Mouse (Mus musculus): Measurements from ENCODE around the gene Anapc4.

Anapc4 gene

GRCm38 (mm10) chr5:52871461-52871860 lies 37.6 kb downstream of the Anapc4 start:
- DNase-seq: no peak

- DNase-seq: no peak
Measured at GRCm38 (mm10) chr5:52871986-52872385, 38.2 kb downstream of the Anapc4 start.

DNA sequence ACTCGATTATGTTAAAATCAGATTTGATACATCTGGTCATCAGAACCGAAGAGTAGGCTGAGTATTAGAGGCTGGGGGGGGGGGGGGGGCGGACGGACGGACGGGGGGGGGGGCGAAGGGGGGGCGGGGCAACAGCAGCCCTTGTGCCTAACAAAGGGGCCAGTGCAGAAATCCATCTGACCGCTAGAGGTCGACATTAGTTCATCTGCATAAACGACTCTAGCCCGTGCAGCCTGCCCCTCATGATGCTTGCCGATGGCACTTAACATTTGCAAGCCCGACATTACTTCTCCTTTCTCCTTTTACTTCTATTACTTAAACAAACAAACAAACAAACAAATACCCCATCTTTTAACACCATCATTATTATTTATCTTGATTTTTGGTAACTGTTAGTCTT lies 45.0 kb downstream of the Anapc4 start:
- peak; percentile 56 for DNase-seq

- DNase-seq: no peak
Measured at GRCm38 (mm10) chr5:52879926-52880325, 46.1 kb downstream of the Anapc4 start.

DNA sequence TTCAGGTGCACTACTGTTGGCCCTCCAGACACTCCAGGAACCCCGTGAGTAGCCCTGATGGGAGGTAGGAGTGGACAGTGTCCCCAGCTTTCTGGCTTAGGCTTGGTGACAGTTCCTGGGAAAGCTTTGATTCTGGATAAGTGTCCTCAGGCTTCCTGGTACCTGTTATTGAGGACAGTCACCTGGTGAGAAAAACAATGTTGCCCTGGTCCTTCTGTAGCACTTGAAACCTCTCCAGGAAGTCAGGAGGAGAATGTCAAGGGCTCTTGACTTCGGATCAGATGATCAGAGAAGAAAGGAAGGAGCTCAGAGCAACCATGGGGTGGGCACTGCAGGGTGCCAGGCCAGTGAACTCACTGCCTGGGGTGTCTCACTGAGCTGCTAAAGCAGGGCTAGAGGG lies 48.6 kb downstream of the Anapc4 start:
- no peak for DNase-seq

DNA sequence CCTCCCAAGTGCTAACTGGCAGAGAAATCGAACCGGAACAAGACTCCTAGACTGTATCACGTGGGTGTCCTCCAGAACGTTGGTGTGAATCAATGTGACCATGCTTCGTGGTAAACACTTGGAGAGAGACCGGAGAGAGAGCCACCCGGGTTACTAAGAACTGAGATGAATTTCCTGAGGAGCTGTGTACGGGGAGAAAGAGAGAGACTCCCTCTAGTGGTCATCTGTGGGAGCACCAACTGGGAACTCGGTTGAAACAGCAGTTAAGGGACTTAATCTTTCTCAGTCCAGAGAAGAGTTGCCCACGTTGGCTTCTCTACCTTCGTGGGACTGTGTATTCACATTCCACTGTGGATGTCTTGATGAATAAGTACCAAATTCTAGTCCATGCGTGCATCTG lies 53.3 kb downstream of the Anapc4 start:
- peak; percentile 52 for DNase-seq

- DNase-seq: no peak
Measured at GRCm38 (mm10) chr5:52889919-52890318, 56.1 kb downstream of the Anapc4 start.

- DNase-seq: no peak
Measured at GRCm38 (mm10) chr5:52891949-52892835, 58.4 kb downstream of the Anapc4 start.

DNA sequence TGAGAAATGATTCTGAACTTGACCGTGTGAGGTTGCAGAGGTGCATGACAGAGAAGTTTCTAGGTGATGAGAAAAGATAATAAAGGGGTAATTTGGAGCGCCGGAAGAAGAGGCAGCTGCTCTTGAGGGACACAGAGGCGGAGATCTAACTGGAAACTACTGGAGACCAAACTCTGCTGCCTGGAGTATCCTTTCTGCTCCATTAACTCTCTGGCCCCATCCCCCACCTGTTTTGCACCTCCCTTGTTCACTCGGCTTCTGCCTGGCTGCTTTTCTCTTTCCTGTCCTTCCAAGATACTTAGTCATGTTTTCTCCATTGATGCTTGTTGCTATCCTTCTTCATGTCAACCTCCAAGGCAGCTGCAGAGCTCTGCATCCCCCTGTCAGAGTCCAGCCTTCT lies 60.1 kb downstream of the Anapc4 start:
- no peak for DNase-seq

- DNase-seq: no peak
Measured at GRCm38 (mm10) chr5:52904246-52904645, 70.4 kb downstream of the Anapc4 start.

DNA sequence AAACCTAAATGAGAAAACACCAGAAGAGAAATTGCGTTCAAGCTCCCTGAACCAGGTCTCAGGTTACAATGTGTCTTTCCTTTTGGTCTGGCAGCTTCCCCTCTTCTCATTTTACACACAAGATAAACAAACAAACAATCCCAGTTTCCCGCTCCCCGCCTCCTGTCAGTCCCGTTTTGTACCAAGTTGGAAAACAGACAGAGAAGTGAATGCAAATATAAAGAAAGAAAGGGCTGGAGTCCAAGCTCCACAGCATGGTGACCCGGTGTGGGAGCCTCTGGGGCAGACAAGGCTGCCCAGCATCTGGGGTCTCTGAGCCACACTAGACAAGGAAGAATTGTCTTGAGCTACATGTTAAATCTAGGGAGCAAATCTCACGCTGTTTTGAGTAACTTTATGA lies 70.9 kb downstream of the Anapc4 start:
- DNase-seq: no peak

GRCm38 (mm10) chr5:52908246-52908645 lies 74.4 kb downstream of the Anapc4 start:
- no peak for DNase-seq

DNA sequence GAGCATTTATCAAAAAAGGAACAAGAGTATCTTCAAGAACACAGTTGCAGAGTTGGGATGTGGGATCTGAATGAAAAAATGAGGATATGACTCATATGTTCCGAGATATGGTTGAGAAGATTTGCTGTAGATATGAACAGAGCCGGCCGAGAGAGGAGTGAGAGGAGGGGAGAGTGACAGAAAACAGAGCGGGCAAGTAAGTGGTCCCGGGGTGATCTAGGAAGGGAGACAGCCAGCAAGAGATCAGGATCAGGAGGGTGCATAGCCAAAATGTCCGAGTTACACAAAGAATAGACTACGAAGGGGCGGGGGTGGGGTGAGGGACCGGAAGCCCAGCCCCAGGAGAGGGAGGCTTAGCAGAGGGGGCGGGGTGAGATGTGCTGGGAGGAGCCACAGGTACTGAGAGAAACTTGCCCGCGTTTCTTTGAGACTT lies 76.4 kb downstream of the Anapc4 start:
- no peak for DNase-seq

- DNase-seq: no peak
Measured at GRCm38 (mm10) chr5:52911286-52911870, 77.6 kb downstream of the Anapc4 start.

- DNase-seq: no peak
Measured at GRCm38 (mm10) chr5:52913711-52914110, 79.9 kb downstream of the Anapc4 start.

- DNase-seq: no peak
Measured at GRCm38 (mm10) chr5:52916186-52916585, 82.4 kb downstream of the Anapc4 start.
